Mouse (Mus musculus) spleen, adult 18-20 months (tissue): ENCODE data around the gene Ccdc6.

Experiments used
- DNase-seq, 2 experiments: peaks; one replicate each; pipeline ENCODE4 v3.0.0; 2022; ENCODE audit warnings: mixed read lengths in 2 of 2

The Ccdc6 gene

GRCm38 (mm10) chr10:70225760-70226159 lies 128.8 kb downstream of the Ccdc6 start:
- no peak for DNase-seq

- DNase-seq: no peak
Measured at GRCm38 (mm10) chr10:70226608-70227007, 129.7 kb downstream of the Ccdc6 start.

- DNase-seq: no peak
Measured at GRCm38 (mm10) chr10:70230352-70230751, 133.4 kb downstream of the Ccdc6 start.

GRCm38 (mm10) chr10:70237936-70238335 lies 141.0 kb downstream of the Ccdc6 start:
- no peak for DNase-seq
